Mouse (Mus musculus) cerebellum, adult 2 months (tissue): Measurements from ENCODE around the gene Spata32.

ENCODE experiments used
- CTCF ChIP-seq: fragments of 200-500 bp; IDR thresholded peaks from 2 replicates; pipeline ENCODE4 v1.5.1; 2011; ENCODE audit warnings: low read depth, mild to moderate bottlenecking, control low read depth, low read length, moderate library complexity, borderline replicate concordance; ENCODE audit not compliant: insufficient read depth
- POLR2A ChIP-seq: fragments of 200-500 bp; IDR thresholded peaks from 2 replicates; pipeline ENCODE4 v1.6.1; 2011; ENCODE audit warnings: low read length, control low read depth, borderline replicate concordance; ENCODE audit not compliant: insufficient read depth

- no peak for TF ChIP-seq CTCF
- TF ChIP-seq POLR2A: no peak
Measured at GRCm38 (mm10) chr11:103253605-103254004, 35.4 kb upstream of the Spata32 start.
